Mouse (Mus musculus) forebrain, embryonic 13.5 days (tissue): ENCODE data around the gene Tac2. TPM values are rescaled to one million over a fixed set of nuclear protein-coding genes. Genes with fewer than 3 reads are reported as not detected.

ENCODE experiments used
- ATAC-seq: fragments of 200-750 bp; cut with Nextera tagmentation; 2 replicates; pipeline ENCODE4 v1.8.0; 2017
- H3K27ac ChIP-seq: fragments of 300-500 bp; sonication (generic); 2 replicates; pipeline ENCODE4 v1.5.1; 2015; ENCODE audit warnings: inconsistent platforms, mild to moderate bottlenecking, moderate library complexity
- H3K27me3 ChIP-seq: fragments of 300-500 bp; sonication (generic); 2 replicates; pipeline ENCODE4 v1.6.1; 2015; ENCODE audit warnings: mild to moderate bottlenecking, inconsistent platforms
- H3K36me3 ChIP-seq: fragments of 300-500 bp; sonication (generic); 2 replicates; pipeline ENCODE4 v1.6.1; 2015; ENCODE audit warnings: mild to moderate bottlenecking, inconsistent platforms; ENCODE audit not compliant: poor library complexity, severe bottlenecking
- H3K4me1 ChIP-seq: fragments of 300-500 bp; sonication (generic); 2 replicates; pipeline ENCODE4 v1.6.1; 2015; ENCODE audit warnings: inconsistent platforms
- H3K4me2 ChIP-seq: fragments of 300-500 bp; sonication (generic); 2 replicates; pipeline ENCODE4 v1.6.1; 2015; ENCODE audit warnings: inconsistent platforms, mild to moderate bottlenecking, moderate library complexity
- H3K4me3 ChIP-seq: fragments of 300-500 bp; sonication (generic); 2 replicates; pipeline ENCODE4 v1.5.1; 2015; ENCODE audit warnings: mild to moderate bottlenecking, inconsistent platforms
- H3K9ac ChIP-seq: fragments of 300-500 bp; sonication (generic); 2 replicates; pipeline ENCODE4 v1.6.1; 2015; ENCODE audit warnings: mild to moderate bottlenecking, inconsistent platforms
- H3K9me3 ChIP-seq: fragments of 300-500 bp; sonication (generic); replicated peaks from 2 replicates; pipeline ENCODE4 v1.6.1; 2016; ENCODE audit warnings: inconsistent platforms
- WGBS: fragments of 180-500 bp; shearing (Covaris S2); methylation state at CpG from one replicate; pipeline ENCODE4 v1.1.7; 2015; 5-methylcytosine and 5-hydroxymethylcytosine counted together
- polyA plus RNA-seq: library from polyadenylated mRNA; unstranded; fragments of >200 nt; fragmentation: Nextera tagmentation; extraction: Ambion mirVana; gene quantifications from 2 replicates; pipeline ENCODE4 v1.2.1, GENCODE M21; 2015

Tac2 gene
- polyA plus RNA-seq: 0.35 TPM in 1 of 2 replicates, not detected in the other

- no peak for ATAC-seq
- 85% methylated on average over 3 of the region's 3 CpGs for WGBS
- H3K4me2 ChIP-seq: no peak within 1 kb of the TSS
- H3K4me1 ChIP-seq: peaks cover 27% of the 10 kb centered on the region
- no peak within 1 kb of the TSS for H3K4me3 ChIP-seq
- H3K27ac ChIP-seq: no peak within 1 kb of the TSS
- H3K9ac ChIP-seq: no peak within 1 kb of the TSS
- H3K27me3 ChIP-seq: peaks cover 74% of the 10 kb centered on the region
- H3K9me3 ChIP-seq: no peaks in the 10 kb centered on the region
- H3K36me3 ChIP-seq: no peaks in the 10 kb centered on the region
Measured at GRCm38 (mm10) chr10:127724178-127724577, at the start of gene Tac2. Gene Tac2 (plus strand): TSS chr10:127724478.

- H3K4me2 ChIP-seq: no peak overlapping the region
- no peaks in the 10 kb centered on the region for H3K36me3 ChIP-seq
- ATAC-seq: no peak; the same call in 1 of the 2 replicates
- H3K9me3 ChIP-seq: no peaks in the 10 kb centered on the region; the same call in 1 of the 2 replicates
- H3K9ac ChIP-seq: no peak overlapping the region
- 90% methylated on average over 8 of the region's 8 CpGs for WGBS
- H3K4me3 ChIP-seq: no peak overlapping the region
- H3K27ac ChIP-seq: peak overlapping the region; percentile 40; the same call in 1 of the 2 replicates
- H3K27me3 ChIP-seq: no peaks in the 10 kb centered on the region
- peaks cover 25% of the 10 kb centered on the region for H3K4me1 ChIP-seq
Measured at GRCm38 (mm10) chr10:127674794-127675522, 49.3 kb upstream of the Tac2 start.

- 49% methylated on average over 5 of the region's 5 CpGs for WGBS
- ATAC-seq: no peak
- Histone ChIP-seq H3K36me3 (no peaks in the 10 kb centered on the region), H3K9ac (peak overlapping the region; percentile 17), H3K27ac (peak overlapping the region; percentile 20; the same call in 1 of the 2 replicates), H3K4me3 (peak overlapping the region; percentile 77), H3K9me3 (no peaks in the 10 kb centered on the region; the same call in 1 of the 2 replicates), H3K4me2 (peak overlapping the region; percentile 81), H3K4me1 (peaks cover 25% of the 10 kb centered on the region), H3K27me3 (no peaks in the 10 kb centered on the region)
Measured at GRCm38 (mm10) chr10:127675859-127676398, 48.3 kb upstream of the Tac2 start.

- Histone ChIP-seq H3K27ac (peak overlapping the region; percentile 66), H3K9me3 (no peaks in the 10 kb centered on the region; the same call in 1 of the 2 replicates), H3K27me3 (no peaks in the 10 kb centered on the region), H3K4me3 (peak overlapping the region; percentile 77), H3K9ac (peak overlapping the region; percentile 77), H3K4me2 (peak overlapping the region; percentile 81), H3K4me1 (peaks cover 25% of the 10 kb centered on the region), H3K36me3 (no peaks in the 10 kb centered on the region)
- ATAC-seq: peak; percentile 96
- WGBS: under 1% methylated on average over 71 of the region's 71 CpGs
Measured at GRCm38 (mm10) chr10:127676691-127677548, 47.4 kb upstream of the Tac2 start.

- H3K27me3 ChIP-seq: no peaks in the 10 kb centered on the region
- peak overlapping the region; percentile 77 for H3K9ac ChIP-seq
- H3K36me3 ChIP-seq: no peaks in the 10 kb centered on the region
- H3K4me1 ChIP-seq: peaks cover 25% of the 10 kb centered on the region
- peak; percentile 2; the same call in 1 of the 2 replicates for ATAC-seq
- 0 out of 2 replicates have a peak overlapping the region, but pooled peaks have one; percentile 66 for H3K27ac ChIP-seq
- peak overlapping the region; percentile 81 for H3K4me2 ChIP-seq
- H3K4me3 ChIP-seq: peak overlapping the region; percentile 77
- 14% methylated on average over 14 of the region's 14 CpGs for WGBS
- H3K9me3 ChIP-seq: no peaks in the 10 kb centered on the region; the same call in 1 of the 2 replicates
Measured at GRCm38 (mm10) chr10:127677591-127678336, 46.5 kb upstream of the Tac2 start.

- Histone ChIP-seq H3K27ac (no peak overlapping the region), H3K9me3 (no peaks in the 10 kb centered on the region; the same call in 1 of the 2 replicates), H3K4me2 (no peak overlapping the region), H3K9ac (peak overlapping the region; percentile 34; the same call in 1 of the 2 replicates), H3K4me3 (no peak overlapping the region), H3K4me1 (peaks cover 25% of the 10 kb centered on the region), H3K36me3 (no peaks in the 10 kb centered on the region), H3K27me3 (no peaks in the 10 kb centered on the region)
- ATAC-seq: no peak
- WGBS: 85% methylated on average over 1 of the region's 1 CpGs
Measured at GRCm38 (mm10) chr10:127679208-127679607, 45.1 kb upstream of the Tac2 start.

GRCm38 (mm10) chr10:127679881-127680280 is 44.4 kb upstream of the Tac2 start:
- Histone ChIP-seq H3K4me1 (peaks cover 25% of the 10 kb centered on the region), H3K9ac (no peak overlapping the region), H3K4me3 (no peak overlapping the region), H3K27ac (no peak overlapping the region), H3K27me3 (no peaks in the 10 kb centered on the region), H3K4me2 (no peak overlapping the region), H3K36me3 (no peaks in the 10 kb centered on the region), H3K9me3 (no peaks in the 10 kb centered on the region; the same call in 1 of the 2 replicates)
- WGBS: 92% methylated on average over 3 of the region's 3 CpGs
- no peak for ATAC-seq

- no peak overlapping the region for H3K27ac ChIP-seq
- no peak for ATAC-seq
- H3K9ac ChIP-seq: no peak overlapping the region
Measured at GRCm38 (mm10) chr10:127682886-127683285, 41.4 kb upstream of the Tac2 start.

GRCm38 (mm10) chr10:127691053-127691452 is 33.2 kb upstream of the Tac2 start:
- Histone ChIP-seq H3K27ac (no peak overlapping the region), H3K4me1 (no peaks in the 10 kb centered on the region), H3K27me3 (no peaks in the 10 kb centered on the region), H3K9ac (no peak overlapping the region), H3K36me3 (peaks cover 54% of the 10 kb centered on the region), H3K9me3 (no peaks in the 10 kb centered on the region), H3K4me2 (no peak overlapping the region), H3K4me3 (no peak overlapping the region)
- WGBS: 33% methylated on average over 1 of the region's 1 CpGs
- no peak for ATAC-seq

More at GRCm38 (mm10) chr10:127682886-127683285, 41.4 kb upstream of the Tac2 start:
- WGBS: 94% methylated on average over 6 of the region's 6 CpGs
- no peaks in the 10 kb centered on the region for H3K27me3 ChIP-seq
- H3K4me3 ChIP-seq: no peak overlapping the region
- H3K9me3 ChIP-seq: no peaks in the 10 kb centered on the region
- no peak overlapping the region for H3K4me2 ChIP-seq
- H3K4me1 ChIP-seq: peaks cover 15% of the 10 kb centered on the region
- H3K36me3 ChIP-seq: no peaks in the 10 kb centered on the region

GRCm38 (mm10) chr10:127694636-127695035 is 29.6 kb upstream of the Tac2 start:
- Histone ChIP-seq H3K9ac (no peak overlapping the region), H3K27ac (no peak overlapping the region), H3K4me1 (no peaks in the 10 kb centered on the region), H3K36me3 (peaks cover 74% of the 10 kb centered on the region), H3K4me3 (no peak overlapping the region), H3K4me2 (no peak overlapping the region), H3K9me3 (no peaks in the 10 kb centered on the region), H3K27me3 (no peaks in the 10 kb centered on the region)
- 60% methylated on average over 2 of the region's 2 CpGs for WGBS
- ATAC-seq: peak; percentile 33; the same call in 1 of the 2 replicates

- 94% methylated on average over 7 of the region's 7 CpGs for WGBS
- H3K36me3 ChIP-seq: peaks cover 71% of the 10 kb centered on the region
Measured at GRCm38 (mm10) chr10:127695775-127696174, 28.5 kb upstream of the Tac2 start.

More at GRCm38 (mm10) chr10:127695775-127696174, 28.5 kb upstream of the Tac2 start:
- Histone ChIP-seq H3K9me3 (no peaks in the 10 kb centered on the region), H3K4me3 (no peak overlapping the region), H3K4me2 (no peak overlapping the region), H3K4me1 (no peaks in the 10 kb centered on the region), H3K9ac (no peak overlapping the region), H3K27me3 (no peaks in the 10 kb centered on the region), H3K27ac (no peak overlapping the region)
- ATAC-seq: no peak
